Mouse (Mus musculus): ENCODE measurements at regions not wholly inside any gene's neighbourhood (a gene's known extent, or its start where the extent isn't known, plus 50 kb on each side); places are given as distances from the start of the nearest gene placed in this dataset.

DNA sequence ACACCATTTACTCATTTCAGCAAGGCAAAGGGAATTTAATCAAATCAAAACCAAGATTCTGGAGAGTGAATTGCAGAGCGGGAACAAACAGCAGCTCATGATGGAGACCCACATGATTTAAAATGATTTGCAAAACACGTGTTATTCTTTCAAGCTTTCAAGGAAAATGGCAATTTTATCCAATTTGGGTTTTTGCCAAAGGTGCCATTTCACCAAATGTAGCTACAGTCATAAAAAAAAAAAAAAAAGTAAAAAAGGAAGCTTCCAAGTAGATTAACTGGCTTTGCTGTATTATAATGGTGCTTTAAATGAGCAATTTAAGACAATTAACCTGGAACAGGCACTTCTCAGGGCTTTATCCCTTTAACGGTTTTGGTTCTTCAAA, 1052.7 kb downstream of the 5730522E02Rik start:
- Histone ChIP-seq H3K4me1 (no peaks in the 10 kb centered on the region), H3K9me3 (no peaks in the 10 kb centered on the region), H3K4me3 (no peak overlapping the region), H3K4me2 (no peak overlapping the region), H3K27ac (no peak overlapping the region), H3K36me3 (no peaks in the 10 kb centered on the region), H3K9ac (no peak overlapping the region), H3K27me3 (no peaks in the 10 kb centered on the region)
- ATAC-seq (ENCODE audit: borderline replicate concordance, extremely low read depth, low FRiP score, low TSS enrichment) = no peak
- WGBS = 65% methylated on average over 3 of the region's 3 CpGs

DNA sequence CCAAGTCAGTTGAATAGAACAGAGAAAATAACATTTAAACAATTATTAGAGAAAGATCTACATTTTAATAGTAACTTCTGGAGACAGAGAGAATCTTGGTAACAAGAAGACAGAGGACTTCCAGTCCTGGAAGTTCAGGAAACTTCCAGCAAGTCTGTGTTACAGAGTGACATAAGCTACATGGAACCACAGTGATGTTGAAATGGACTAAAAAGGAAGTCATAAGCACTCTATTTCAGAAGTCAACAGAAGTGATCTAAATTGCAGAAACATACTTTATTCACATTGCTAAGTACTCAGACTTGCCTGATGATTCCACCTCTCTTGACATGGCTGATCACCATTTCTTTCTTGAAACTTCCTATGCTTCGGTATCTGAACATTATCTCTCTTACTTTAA, 1051.7 kb downstream of the 5730522E02Rik start:
- H3K27ac ChIP-seq = no peak overlapping the region
- H3K9me3 ChIP-seq = no peaks in the 10 kb centered on the region
- H3K36me3 ChIP-seq = no peaks in the 10 kb centered on the region
- 87% methylated on average over 1 of the region's 1 CpGs for WGBS
- ATAC-seq (ENCODE audit: borderline replicate concordance, extremely low read depth, low FRiP score, low TSS enrichment) = no peak
- H3K4me3 ChIP-seq = no peak overlapping the region
- H3K4me1 ChIP-seq = no peaks in the 10 kb centered on the region
- no peak overlapping the region for H3K4me2 ChIP-seq
- no peak overlapping the region for H3K9ac ChIP-seq
- no peaks in the 10 kb centered on the region for H3K27me3 ChIP-seq

DNA sequence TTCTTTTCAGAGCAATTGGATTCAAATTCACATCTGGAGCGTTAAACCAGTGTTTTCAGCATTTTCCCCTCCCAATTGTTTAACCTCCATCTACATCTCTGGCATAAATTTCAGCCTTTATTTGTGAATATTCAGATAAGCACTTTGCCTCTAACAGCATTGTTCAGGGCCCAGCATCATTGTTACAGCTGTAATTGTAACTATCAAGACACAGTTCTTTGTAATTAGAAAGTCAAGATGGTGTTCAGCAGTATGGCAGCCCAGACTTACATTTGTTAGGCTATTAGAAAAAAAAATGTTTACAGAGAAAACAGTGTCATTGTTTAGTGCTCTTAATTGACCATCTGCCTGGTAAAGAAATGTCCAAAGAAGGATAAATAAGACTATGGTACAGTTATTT, 1042.6 kb downstream of the 5730522E02Rik start:
- Histone ChIP-seq H3K4me3 (no peak overlapping the region), H3K27me3 (no peaks in the 10 kb centered on the region), H3K9me3 (no peaks in the 10 kb centered on the region), H3K36me3 (no peaks in the 10 kb centered on the region), H3K4me2 (no peak overlapping the region), H3K9ac (no peak overlapping the region), H3K4me1 (no peaks in the 10 kb centered on the region), H3K27ac (no peak overlapping the region)
- 94% methylated on average over 1 of the region's 1 CpGs for WGBS
- no peak for ATAC-seq (ENCODE audit: borderline replicate concordance, extremely low read depth, low FRiP score, low TSS enrichment)

GRCm38 (mm10) chr11:25171048-25171447, 1039.5 kb downstream of the 5730522E02Rik start:
- no peak overlapping the region for H3K9ac ChIP-seq
- H3K4me3 ChIP-seq = no peak overlapping the region
- H3K4me2 ChIP-seq = no peak overlapping the region
- 68% methylated on average over 1 of the region's 1 CpGs for WGBS
- H3K27me3 ChIP-seq = no peaks in the 10 kb centered on the region
- no peaks in the 10 kb centered on the region for H3K9me3 ChIP-seq
- no peak for ATAC-seq (ENCODE audit: borderline replicate concordance, extremely low read depth, low FRiP score, low TSS enrichment)
- no peaks in the 10 kb centered on the region for H3K4me1 ChIP-seq
- no peaks in the 10 kb centered on the region for H3K36me3 ChIP-seq
- no peak overlapping the region for H3K27ac ChIP-seq

Measured in lung, embryonic 15.5 days (tissue).